Mouse (Mus musculus) heart, embryonic 11.5 days (tissue): ENCODE measurements around the gene Coro2a. TPM values are rescaled to one million over a fixed set of nuclear protein-coding genes. Genes with fewer than 3 reads are reported as not detected.
"Not testable (repeated sequence)": the region's sequence is repeated elsewhere in the genome, so short reads cannot be mapped to it uniquely, and the experiment has no call there.

Experiments
- ATAC-seq: fragments of 200-750 bp; cut with Nextera tagmentation; replicated peaks from 2 replicates; pipeline ENCODE4 v1.8.0; 2017; ENCODE audit warnings: moderate library complexity; ENCODE audit not compliant: insufficient number of reproducible peaks, low FRiP score, low TSS enrichment
- H3K27ac ChIP-seq: fragments of 300-500 bp; sonication (generic); 2 replicates; pipeline ENCODE4 v1.5.1; 2014; ENCODE audit warnings: mild to moderate bottlenecking, low read depth, low read length
- H3K27me3 ChIP-seq: fragments of 300-500 bp; sonication (generic); 2 replicates; pipeline ENCODE4 v1.6.1; 2014; ENCODE audit warnings: mild to moderate bottlenecking, low read length, mixed read lengths; ENCODE audit not compliant: control insufficient read depth, insufficient read depth
- H3K36me3 ChIP-seq: fragments of 300-500 bp; sonication (generic); 2 replicates; pipeline ENCODE4 v1.6.1; 2014; ENCODE audit warnings: mild to moderate bottlenecking, low read length, moderate library complexity, mixed read lengths; ENCODE audit not compliant: control insufficient read depth, insufficient read depth
- H3K4me1 ChIP-seq: fragments of 300-500 bp; sonication (generic); 2 replicates; pipeline ENCODE4 v1.6.1; 2014; ENCODE audit warnings: low read length; ENCODE audit not compliant: control insufficient read depth, insufficient read depth
- H3K4me2 ChIP-seq: fragments of 300-500 bp; sonication (generic); 2 replicates; pipeline ENCODE4 v1.6.1; 2014; ENCODE audit warnings: mild to moderate bottlenecking, moderate library complexity
- H3K4me3 ChIP-seq: fragments of 300-500 bp; sonication (generic); 2 replicates; pipeline ENCODE4 v1.5.1; 2014; ENCODE audit warnings: low read depth, low read length
- H3K9ac ChIP-seq: fragments of 300-500 bp; sonication (generic); 2 replicates; pipeline ENCODE4 v1.6.1; 2014; ENCODE audit warnings: mild to moderate bottlenecking, low read depth, low read length, moderate library complexity
- H3K9me3 ChIP-seq: fragments of 300-500 bp; sonication (generic); replicated peaks from 2 replicates; pipeline ENCODE4 v1.6.1; 2016; ENCODE audit warnings: low read length; ENCODE audit not compliant: control insufficient read depth
- WGBS: fragments of 180-500 bp; shearing (Covaris S2); extraction: QIAGEN DNeasy Blood & Tissue Kit; methylation state at CpG from one replicate; pipeline ENCODE4 v1.1.7; 2014; ENCODE audit not compliant: insufficient replicate concordance; 5-methylcytosine and 5-hydroxymethylcytosine counted together
- polyA plus RNA-seq: library from polyadenylated mRNA; unstranded; fragments of >200 nt; fragmentation: Nextera tagmentation; extraction: Ambion mirVana; gene quantifications from 2 replicates; pipeline ENCODE4 v1.2.1, GENCODE M21; 2014

Coro2a gene
- polyA plus RNA-seq, 1 experiment from 2014 or later = 0.50 TPM

GRCm38 (mm10) chr4:46602704-46603103 is 702 bp upstream of the Coro2a start:
- H3K4me2 ChIP-seq = no peak overlapping the region
- WGBS = 62% methylated on average over 7 of the region's 7 CpGs

DNA sequence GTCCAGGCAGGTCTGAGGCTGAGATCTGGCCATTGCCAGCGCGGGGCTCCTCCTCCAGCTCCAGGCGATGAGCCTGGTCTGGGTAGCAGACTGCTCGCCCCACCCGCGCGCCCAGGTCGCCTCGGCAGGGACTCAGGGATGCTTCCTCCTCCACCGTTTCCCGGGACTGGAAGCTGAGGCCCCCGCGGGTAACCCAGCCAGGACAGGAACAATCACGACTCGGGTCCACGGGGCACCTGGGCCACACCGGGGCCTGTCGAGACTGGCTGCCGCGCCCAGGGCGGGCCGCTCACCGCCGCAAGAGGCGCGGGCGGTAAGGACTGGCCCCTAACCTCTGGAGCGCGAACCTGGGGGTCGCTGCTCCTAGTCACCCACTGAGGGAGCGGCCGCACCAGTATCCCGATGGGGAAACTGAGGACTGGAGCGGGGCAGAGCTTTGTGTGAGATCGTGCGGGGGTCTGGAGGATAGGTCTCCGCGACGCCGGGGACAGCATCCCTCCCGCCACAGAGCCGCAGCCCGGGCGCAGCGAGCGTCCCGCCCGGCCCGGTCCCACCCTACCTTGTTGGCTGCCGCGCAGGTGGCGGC is 651 bp downstream of the Coro2a start:
- ATAC-seq = no peak; the same call in 1 of the 2 replicates
- no peak overlapping the region for H3K27ac ChIP-seq
- WGBS = 1% methylated on average over 51 of the region's 52 CpGs

More at GRCm38 (mm10) chr4:46602704-46603103, 702 bp upstream of the Coro2a start:
- no peak overlapping the region for H3K4me3 ChIP-seq
- H3K27me3 ChIP-seq = peaks cover 86% of the 10 kb centered on the region
- no peak for ATAC-seq
- no peak overlapping the region for H3K27ac ChIP-seq
- peaks cover 6% of the 10 kb centered on the region; the same call in 1 of the 2 replicates for H3K4me1 ChIP-seq
- no peaks in the 10 kb centered on the region for H3K9me3 ChIP-seq
- H3K9ac ChIP-seq = no peak overlapping the region
- H3K36me3 ChIP-seq = no peaks in the 10 kb centered on the region

GRCm38 (mm10) chr4:46600473-46601257 is 1.3 kb downstream of the Coro2a start:
- Histone ChIP-seq H3K4me3 (peak overlapping the region; percentile 53), H3K27me3 (peaks cover 79% of the 10 kb centered on the region), H3K4me1 (peaks cover 6% of the 10 kb centered on the region; the same call in 1 of the 2 replicates), H3K36me3 (no peaks in the 10 kb centered on the region), H3K4me2 (peak overlapping the region; percentile 94), H3K27ac (no peak overlapping the region), H3K9ac (no peak overlapping the region), H3K9me3 (no peaks in the 10 kb centered on the region)
- 39% methylated on average over 20 of the region's 20 CpGs for WGBS
- ATAC-seq = no peak; the same call in 1 of the 2 replicates

More for the DNA sequence above, 651 bp downstream of the Coro2a start:
- peaks cover 82% of the 10 kb centered on the region for H3K27me3 ChIP-seq
- H3K36me3 ChIP-seq = no peaks in the 10 kb centered on the region
- H3K4me3 ChIP-seq = peak overlapping the region; percentile 53
- H3K9me3 ChIP-seq = no peaks in the 10 kb centered on the region
- peak overlapping the region; percentile 34; the same call in 1 of the 2 replicates for H3K9ac ChIP-seq
- H3K4me2 ChIP-seq = peak overlapping the region; percentile 94
- H3K4me1 ChIP-seq = peaks cover 6% of the 10 kb centered on the region; the same call in 1 of the 2 replicates

- not testable (repeated sequence) for H3K4me3 ChIP-seq, ATAC-seq, H3K4me1 ChIP-seq, H3K36me3 ChIP-seq, H3K4me2 ChIP-seq, H3K27ac ChIP-seq, H3K9ac ChIP-seq, H3K9me3 ChIP-seq
- WGBS = 78% methylated on average over 11 of the region's 12 CpGs
- H3K27me3 ChIP-seq = peaks cover 69% of the 10 kb centered on the region
These were observed 2.4 kb downstream of the Coro2a start for GRCm38 (mm10) chr4:46599609-46600008.

DNA sequence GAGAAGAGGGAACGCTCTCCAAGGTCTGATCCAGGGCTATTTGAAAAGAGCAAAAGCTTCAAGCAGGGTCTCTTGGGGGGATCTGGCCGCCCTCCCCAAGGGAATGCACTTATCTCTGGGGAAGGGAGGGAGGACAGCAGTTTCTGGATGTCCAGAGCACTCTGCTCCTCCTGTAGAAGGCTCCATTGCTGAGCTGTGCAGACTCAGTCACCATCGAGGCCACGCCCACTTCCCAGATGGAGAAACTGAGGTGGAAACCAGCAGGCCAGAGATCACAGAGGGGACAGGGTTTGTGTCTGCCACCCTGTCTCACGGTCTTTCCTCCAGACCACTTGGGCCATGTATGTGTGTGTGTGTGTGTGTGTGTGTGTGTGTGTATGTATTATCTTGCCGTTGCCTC is 3.0 kb downstream of the Coro2a start:
- no peak overlapping the region for H3K4me2 ChIP-seq
- H3K27ac ChIP-seq = no peak overlapping the region
- no peak overlapping the region for H3K9ac ChIP-seq
- H3K4me1 ChIP-seq = peaks cover 6% of the 10 kb centered on the region; the same call in 1 of the 2 replicates
- no peak overlapping the region for H3K4me3 ChIP-seq
- ATAC-seq = no peak
- no peaks in the 10 kb centered on the region for H3K9me3 ChIP-seq
- no peaks in the 10 kb centered on the region for H3K36me3 ChIP-seq
- WGBS = 60% methylated on average over 6 of the region's 6 CpGs
- peaks cover 63% of the 10 kb centered on the region for H3K27me3 ChIP-seq

DNA sequence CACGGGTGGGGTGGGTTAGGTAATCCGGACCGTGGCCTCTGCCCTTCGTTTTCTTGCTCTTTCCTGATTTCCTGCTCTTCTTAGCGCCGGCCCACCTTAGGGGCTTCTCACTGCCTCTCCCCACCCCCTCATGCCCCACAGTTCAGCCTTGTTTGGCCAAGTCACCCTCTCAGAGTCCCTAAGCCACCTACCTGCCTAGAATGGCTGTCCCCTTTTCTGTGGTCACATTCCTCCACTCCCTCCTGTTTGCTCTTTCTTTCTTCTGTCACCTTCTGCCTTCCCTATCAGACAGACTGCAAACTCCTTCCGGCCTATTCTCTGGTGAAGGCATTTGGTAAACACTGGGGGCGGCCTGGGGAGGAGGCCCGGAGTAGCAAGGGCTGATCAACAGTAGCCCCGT is 3.9 kb downstream of the Coro2a start:
- H3K9me3 ChIP-seq = no peaks in the 10 kb centered on the region
- no peak overlapping the region for H3K4me2 ChIP-seq
- peaks cover 6% of the 10 kb centered on the region; the same call in 1 of the 2 replicates for H3K4me1 ChIP-seq
- H3K27me3 ChIP-seq = peaks cover 55% of the 10 kb centered on the region
- no peak for ATAC-seq
- no peak overlapping the region for H3K27ac ChIP-seq
- no peaks in the 10 kb centered on the region for H3K36me3 ChIP-seq
- 45% methylated on average over 10 of the region's 10 CpGs for WGBS
- no peak overlapping the region for H3K9ac ChIP-seq
- H3K4me3 ChIP-seq = no peak overlapping the region

DNA sequence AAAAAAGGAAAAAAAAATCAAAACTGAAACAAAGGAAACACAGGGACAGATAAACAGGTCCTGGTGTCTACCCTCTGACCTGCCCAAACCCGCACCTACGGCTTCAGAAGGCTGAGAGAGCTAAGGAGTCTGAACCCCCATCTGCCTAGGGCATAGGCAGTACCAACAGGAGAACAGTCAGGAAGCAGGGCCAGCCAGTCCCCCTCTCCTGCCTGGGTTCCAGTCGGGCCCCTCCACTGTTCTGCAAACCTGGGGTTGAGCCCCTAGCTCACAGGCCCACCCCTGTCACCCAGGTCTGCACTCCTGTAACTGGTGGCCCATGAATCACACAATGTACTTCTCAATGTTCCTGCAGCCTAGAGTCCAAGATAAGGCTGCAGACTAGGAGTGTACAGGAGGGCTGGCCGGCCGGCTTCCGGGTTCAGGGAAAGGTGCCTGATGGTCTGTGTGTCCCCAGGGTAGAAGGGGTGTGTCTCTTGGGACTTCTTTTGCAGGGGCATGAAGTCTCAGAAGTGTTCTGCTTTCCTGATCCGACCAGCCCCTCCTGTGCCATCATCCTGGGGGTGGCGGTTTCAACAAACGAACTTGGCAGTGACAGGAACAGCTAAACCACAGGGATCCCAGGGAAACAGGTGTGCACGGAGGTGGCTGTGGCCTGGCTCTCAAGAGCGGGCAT is 4.6 kb downstream of the Coro2a start:
- no peaks in the 10 kb centered on the region for H3K36me3 ChIP-seq
- H3K9me3 ChIP-seq = no peaks in the 10 kb centered on the region
- no peak for ATAC-seq
- no peak overlapping the region for H3K27ac ChIP-seq
- H3K4me3 ChIP-seq = no peak overlapping the region
- H3K9ac ChIP-seq = no peak overlapping the region
- peaks cover 48% of the 10 kb centered on the region for H3K27me3 ChIP-seq
- peaks cover 6% of the 10 kb centered on the region; the same call in 1 of the 2 replicates for H3K4me1 ChIP-seq
- no peak overlapping the region for H3K4me2 ChIP-seq
- WGBS = 54% methylated on average over 11 of the region's 11 CpGs

- ATAC-seq = no peak
- Histone ChIP-seq H3K27ac (no peak overlapping the region), H3K9me3 (no peaks in the 10 kb centered on the region), H3K36me3 (no peaks in the 10 kb centered on the region), H3K27me3 (peaks cover 38% of the 10 kb centered on the region), H3K4me1 (peaks cover 3% of the 10 kb centered on the region; the same call in 1 of the 2 replicates), H3K4me2 (no peak overlapping the region), H3K4me3 (no peak overlapping the region), H3K9ac (no peak overlapping the region)
- WGBS = 69% methylated on average over 6 of the region's 6 CpGs
These were observed 5.6 kb downstream of the Coro2a start for GRCm38 (mm10) chr4:46596398-46596797.
